Mouse (Mus musculus) embryo, embryonic 10 days (tissue): ENCODE results near the gene Htr3b.

Experiments used
- DNase-seq: peaks from one replicate; pipeline ENCODE4 v3.0.0-alpha.2; 2015; ENCODE audit warnings: low spot score

Htr3b gene

GRCm38 (mm10) chr9:48916011-48916788 lies 48.6 kb downstream of the Htr3b start:
- no peak for DNase-seq

DNA sequence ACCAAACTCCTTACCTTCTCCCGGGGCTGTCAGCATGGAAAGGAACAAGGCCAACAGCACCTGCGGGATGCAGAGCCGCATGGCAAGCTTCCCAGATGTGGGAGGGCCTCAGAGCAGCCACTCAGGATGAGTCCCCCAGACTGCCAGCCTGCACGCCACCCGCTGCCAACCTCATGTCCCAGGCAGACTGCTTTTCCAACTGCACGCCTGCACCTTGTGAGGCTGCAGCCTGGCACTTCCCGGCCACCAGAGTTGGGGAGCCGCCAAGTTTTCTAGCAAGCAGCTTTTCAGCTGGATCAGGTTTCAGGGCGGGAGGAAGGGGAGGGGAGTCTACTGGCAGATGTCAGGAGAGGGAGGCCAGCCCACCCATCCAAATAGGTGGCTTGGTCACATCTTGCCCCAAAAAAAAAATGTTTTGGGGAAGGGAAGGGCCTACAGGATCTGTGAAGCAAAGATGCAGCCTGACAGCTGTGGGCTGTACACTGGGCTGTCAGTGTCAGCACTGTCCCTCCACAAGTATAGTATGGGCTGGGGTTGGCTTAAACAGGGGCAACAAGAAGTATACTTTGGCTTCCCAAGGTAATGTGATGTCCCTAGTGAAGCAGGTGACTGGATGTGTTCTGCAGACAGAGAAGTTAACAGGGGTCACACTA lies 53.8 kb downstream of the Htr3b start, which contains the start of gene Htr3a:
TSS of gene Htr3a (minus strand) at position 215 of the 653 bp plus-strand sequence.
- DNase-seq = peak; percentile 58

GRCm38 (mm10) chr9:48904421-48904820 lies 60.4 kb downstream of the Htr3b start:
- no peak for DNase-seq

DNA sequence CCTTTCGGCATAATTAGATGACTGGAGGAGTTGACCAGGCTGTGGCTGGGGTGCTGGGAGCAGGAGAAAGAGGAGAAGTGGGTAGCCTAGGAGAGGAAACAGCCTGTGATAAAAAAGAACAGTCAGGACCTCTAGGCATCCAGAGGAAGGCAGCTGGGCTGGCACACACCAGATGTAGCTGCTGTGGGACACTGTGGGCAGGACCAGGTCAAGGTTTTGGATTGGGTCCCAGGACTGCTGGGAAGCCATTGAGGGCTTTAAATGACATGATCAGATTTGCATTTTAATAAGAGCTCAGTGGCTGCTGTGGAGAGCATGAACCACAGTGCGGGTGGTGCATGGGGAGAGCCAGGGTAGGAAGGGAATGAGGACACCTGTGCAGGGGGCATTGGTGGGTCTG lies 61.0 kb downstream of the Htr3b start:
- DNase-seq = no peak

DNA sequence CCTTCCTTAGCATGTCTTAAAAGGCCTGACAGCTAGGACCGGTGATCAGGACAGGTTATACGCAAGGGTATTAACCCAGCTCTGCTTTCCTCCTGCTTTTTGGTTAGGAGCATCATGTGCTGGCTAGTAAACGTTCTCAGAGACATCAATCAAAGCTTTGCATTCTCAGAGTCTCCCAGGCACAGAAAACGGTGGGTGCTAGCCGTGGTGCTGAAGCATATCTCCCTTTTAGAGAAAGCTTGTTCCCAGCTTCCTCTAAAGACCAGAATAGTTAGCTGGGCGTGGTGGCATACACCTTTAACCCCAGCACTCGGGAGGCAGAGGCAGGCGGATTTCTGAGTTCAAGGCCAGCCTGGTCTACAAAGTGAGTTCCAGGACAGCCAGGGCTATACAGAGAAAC lies 66.2 kb downstream of the Htr3b start:
- DNase-seq = peak; percentile 83

DNA sequence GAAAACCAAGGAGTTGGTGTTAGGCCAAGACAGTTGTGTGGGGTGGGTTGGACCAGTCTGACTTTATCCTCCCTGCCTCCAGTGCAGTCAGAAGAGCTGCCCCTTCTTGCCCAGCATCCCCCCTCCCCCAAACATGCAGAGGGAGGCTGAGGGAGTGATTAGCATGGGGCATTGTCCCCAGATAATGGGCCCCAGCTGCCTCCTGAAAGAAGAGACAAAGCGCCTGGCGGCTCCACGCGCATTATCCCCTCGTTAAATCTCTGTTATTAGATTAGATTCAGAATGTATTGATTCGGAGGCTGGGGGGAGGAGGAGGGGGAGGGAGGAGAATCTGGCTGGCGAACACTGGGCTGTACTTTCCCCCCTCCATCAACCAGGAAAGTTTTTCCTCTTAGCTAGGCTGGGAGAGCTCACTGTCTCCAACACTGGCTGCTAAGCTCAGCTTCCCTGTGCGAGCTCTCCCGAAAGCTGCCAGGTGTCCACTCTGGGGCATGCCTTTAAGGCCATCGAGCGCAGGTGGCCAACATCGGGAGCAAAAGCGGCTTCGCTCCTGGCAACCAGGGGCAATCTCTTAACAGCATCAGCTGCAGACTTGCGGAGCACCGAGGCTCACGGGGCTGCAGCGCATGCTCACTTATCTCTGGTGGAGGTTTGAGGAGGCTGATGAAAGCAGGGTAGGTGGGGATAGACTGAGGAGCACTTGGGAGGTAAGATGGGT lies 68.8 kb downstream of the Htr3b start:
- DNase-seq = peak; percentile 70

DNA sequence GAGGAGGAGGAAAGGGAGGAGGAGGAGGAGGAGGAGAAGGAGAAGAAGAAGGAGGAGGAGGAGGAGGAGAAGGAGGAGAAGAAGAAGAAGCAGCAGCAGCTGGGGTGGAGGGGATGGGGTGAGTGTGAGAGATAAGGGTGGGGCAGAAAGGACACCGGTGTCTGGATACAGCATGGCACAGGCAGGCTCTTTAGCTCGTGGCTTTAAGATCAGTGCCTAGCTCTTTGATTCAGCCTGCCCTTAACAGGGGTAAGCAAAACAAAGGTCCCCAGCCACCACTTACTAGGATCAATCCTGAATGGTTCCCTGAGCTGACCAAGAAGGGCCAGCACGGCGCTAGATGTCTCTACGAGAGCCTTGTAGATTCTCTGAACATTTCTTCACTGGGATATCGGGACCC lies 70.0 kb downstream of the Htr3b start:
- no peak for DNase-seq

- peak; percentile 89 for DNase-seq
These were observed 70.8 kb downstream of the Htr3b start for GRCm38 (mm10) chr9:48893986-48894385.

DNA sequence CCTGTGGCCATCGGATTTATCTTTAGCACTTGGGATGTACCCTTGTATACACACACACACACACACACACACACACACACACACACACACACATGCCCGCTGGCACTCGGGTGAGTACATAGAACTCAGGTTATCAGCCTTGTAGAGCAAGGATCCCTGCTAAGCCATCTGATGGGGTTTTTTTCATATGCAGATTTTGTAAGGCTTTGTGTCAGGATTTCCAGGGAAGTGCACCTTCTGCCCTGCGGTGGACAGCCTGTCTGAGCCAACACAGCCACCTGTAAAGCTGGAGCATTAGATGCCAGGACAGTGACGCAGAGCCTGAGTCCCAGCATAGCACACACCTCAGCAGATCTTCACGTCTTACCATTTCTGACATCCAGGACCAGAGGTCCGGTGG lies 75.7 kb downstream of the Htr3b start:
- no peak for DNase-seq
